Mouse (Mus musculus): Measurements from ENCODE around the gene Hspbap1. TPM values are rescaled to one million over a fixed set of nuclear protein-coding genes. Genes with fewer than 3 reads are reported as not detected.

The Hspbap1 gene
- total and polyA plus RNA-seq, 2 experiments from 2014 or later = 6.8 to 8.2 TPM

DNA sequence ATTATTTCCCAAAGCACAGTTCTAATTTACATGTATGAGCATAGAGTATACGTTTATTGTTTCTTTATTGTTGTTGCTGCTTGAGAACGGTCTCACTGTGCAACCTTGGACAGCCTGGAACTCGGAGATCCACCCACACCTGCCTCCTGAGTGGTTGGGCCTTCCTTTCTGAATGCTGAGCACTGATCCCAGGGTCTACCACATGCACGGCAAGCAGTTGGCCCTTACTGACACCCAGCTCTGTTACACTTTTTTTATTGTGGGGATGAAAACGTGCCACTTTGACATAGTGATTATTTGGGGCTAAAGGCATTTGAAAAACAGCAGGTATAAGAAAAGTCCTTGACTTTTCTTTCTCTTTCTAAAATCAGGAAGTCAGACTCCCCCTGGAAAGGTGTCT is 11.5 kb downstream of the Hspbap1 start:
- DNase-seq = no peak
- H3K9me3 ChIP-seq (ENCODE audit: low read length) = no peaks in the 10 kb centered on the region
- no peaks in the 10 kb centered on the region for H3K36me3 ChIP-seq (ENCODE audit: insufficient read depth)
- H3K9ac ChIP-seq = no peak overlapping the region
- no peak for TF ChIP-seq CTCF (IDR thresholded peaks at IDR 0.05; ENCODE audit: low read depth)
- H3K4me2 ChIP-seq (ENCODE audit: low read depth) = no peak overlapping the region
- H3K27ac ChIP-seq (ENCODE audit: low read depth, low read length) = no peak overlapping the region
- ATAC-seq = no peak
- no peak overlapping the region for H3K4me3 ChIP-seq (ENCODE audit: low read depth, low read length)
- 82% methylated on average over 5 of the region's 5 CpGs for whole genome bisulfite sequencing
- H3K27me3 ChIP-seq (ENCODE audit: insufficient read depth, low read length) = no peaks in the 10 kb centered on the region
- no peaks in the 10 kb centered on the region for H3K4me1 ChIP-seq (ENCODE audit: insufficient read depth)

DNA sequence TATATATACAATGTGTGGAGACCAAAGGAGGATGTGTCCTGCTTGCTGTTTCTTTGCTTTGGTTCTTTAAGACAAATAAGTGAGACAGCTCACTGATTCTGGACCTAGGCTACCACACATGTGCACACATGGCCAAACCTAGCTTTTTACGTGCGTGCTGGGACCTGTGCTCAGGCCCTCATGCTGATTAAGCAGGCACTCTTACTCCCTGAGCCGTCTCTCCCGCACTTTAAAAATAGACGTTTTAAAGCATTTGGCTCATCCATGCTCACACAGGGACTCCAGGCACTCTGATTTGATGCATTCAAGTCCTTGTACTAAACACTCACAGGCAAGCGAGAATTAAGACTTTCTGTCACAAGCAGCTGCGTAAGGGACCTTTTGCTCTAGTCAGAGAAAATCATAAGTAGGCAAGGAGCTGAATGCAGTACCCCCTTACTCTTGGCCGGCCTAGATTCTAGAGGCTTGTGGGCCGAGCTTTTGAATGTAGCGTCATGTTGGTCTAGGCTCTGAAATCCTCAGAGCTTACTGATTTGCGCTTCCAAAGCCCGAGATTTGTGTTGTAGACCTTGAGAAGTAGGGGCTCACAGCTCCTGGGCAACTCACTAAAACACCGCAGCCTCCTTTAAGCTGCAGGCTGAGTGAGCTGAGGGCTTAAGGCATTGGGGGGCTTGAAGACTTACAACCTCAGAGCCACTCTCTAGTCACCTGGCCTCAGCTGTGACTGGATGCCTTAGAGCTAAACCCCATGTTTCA is 12.5 kb downstream of the Hspbap1 start:
- DNase-seq (no peak), ATAC-seq (no peak)
- 0 out of 2 replicates have a peak, but pooled peaks cover 4% of the 10 kb centered on the region for H3K36me3 ChIP-seq (ENCODE audit: insufficient read depth)
- H3K27ac ChIP-seq (ENCODE audit: low read depth, low read length) = no peak overlapping the region
- no peaks in the 10 kb centered on the region for H3K27me3 ChIP-seq (ENCODE audit: insufficient read depth, low read length)
- no peak overlapping the region for H3K9ac ChIP-seq
- H3K4me1 ChIP-seq (ENCODE audit: insufficient read depth) = no peaks in the 10 kb centered on the region
- WGBS = 85% methylated on average over 13 of the region's 13 CpGs
- no peak overlapping the region for H3K4me3 ChIP-seq (ENCODE audit: low read depth, low read length)
- no peak overlapping the region for H3K4me2 ChIP-seq (ENCODE audit: low read depth)
- H3K9me3 ChIP-seq (ENCODE audit: low read length) = no peaks in the 10 kb centered on the region
- no peak for TF ChIP-seq CTCF (IDR thresholded peaks at IDR 0.05; ENCODE audit: low read depth)

DNA sequence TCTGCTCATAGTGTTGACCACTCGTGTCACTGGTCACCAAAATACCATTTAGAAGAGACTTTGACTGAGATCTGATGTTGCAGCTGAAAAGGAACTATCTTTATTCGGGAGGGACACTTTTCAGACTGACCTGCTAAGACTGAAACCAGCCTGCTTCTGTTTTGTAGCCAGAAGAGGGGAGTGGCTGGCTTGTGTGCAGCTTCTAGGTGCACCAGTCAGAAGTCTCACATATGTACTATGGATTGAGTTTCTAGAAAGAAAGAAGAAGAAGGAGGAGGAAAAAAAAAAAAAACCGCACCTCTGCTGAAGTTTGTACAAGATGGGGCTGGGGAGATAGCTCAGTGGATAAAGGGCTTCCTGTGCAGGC is 13.0 kb downstream of the Hspbap1 start:
- H3K9ac ChIP-seq = no peak overlapping the region
- H3K27me3 ChIP-seq (ENCODE audit: insufficient read depth, low read length) = no peaks in the 10 kb centered on the region
- H3K36me3 ChIP-seq (ENCODE audit: insufficient read depth) = 0 out of 2 replicates have a peak, but pooled peaks cover 4% of the 10 kb centered on the region
- H3K4me2 ChIP-seq (ENCODE audit: low read depth) = no peak overlapping the region
- no peak for TF ChIP-seq CTCF (IDR thresholded peaks at IDR 0.05; ENCODE audit: low read depth)
- no peak for DNase-seq
- ATAC-seq = no peak
- H3K9me3 ChIP-seq (ENCODE audit: low read length) = no peaks in the 10 kb centered on the region
- WGBS = 82% methylated on average over 3 of the region's 3 CpGs
- H3K4me1 ChIP-seq (ENCODE audit: insufficient read depth) = no peaks in the 10 kb centered on the region
- H3K4me3 ChIP-seq (ENCODE audit: low read depth, low read length) = no peak overlapping the region
- H3K27ac ChIP-seq (ENCODE audit: low read depth, low read length) = no peak overlapping the region

DNA sequence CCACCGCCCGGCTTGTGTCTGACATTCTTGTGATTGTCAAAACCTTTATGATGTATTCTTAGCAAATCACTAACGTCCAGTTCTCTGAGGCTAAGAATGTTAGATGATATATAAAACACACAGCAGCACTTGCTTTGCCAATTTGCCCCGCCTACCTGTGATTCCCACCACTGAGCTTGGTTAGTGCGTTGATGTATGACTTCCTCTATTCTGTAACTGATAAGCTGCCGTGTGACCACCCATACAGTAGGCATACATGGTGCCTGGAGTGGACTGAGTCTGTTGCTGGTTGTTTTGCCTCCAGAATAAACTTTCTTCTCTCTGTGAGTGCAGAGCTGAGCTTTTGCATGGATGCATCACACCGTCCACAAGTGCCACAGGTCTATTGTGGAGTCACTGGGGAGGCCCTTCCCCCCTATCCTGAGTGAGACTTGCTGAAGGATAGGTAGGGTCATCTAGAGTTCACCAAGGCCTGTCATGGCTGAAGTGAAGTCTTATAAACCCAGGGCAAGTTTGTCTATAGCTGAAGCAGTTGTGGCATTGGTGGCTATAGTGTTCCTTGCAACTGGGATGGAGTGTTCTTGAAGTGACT is 14.1 kb downstream of the Hspbap1 start:
- no peak for DNase-seq
- TF ChIP-seq CTCF (IDR thresholded peaks at IDR 0.05; ENCODE audit: low read depth) = no peak
- no peaks in the 10 kb centered on the region for H3K9me3 ChIP-seq (ENCODE audit: low read length)
- H3K36me3 ChIP-seq (ENCODE audit: insufficient read depth) = peaks cover 7% of the 10 kb centered on the region; the same call in 1 of the 2 replicates
- WGBS = 88% methylated on average over 7 of the region's 7 CpGs
- no peaks in the 10 kb centered on the region for H3K27me3 ChIP-seq (ENCODE audit: insufficient read depth, low read length)
- no peak overlapping the region for H3K4me2 ChIP-seq (ENCODE audit: low read depth)
- no peak overlapping the region for H3K9ac ChIP-seq
- no peaks in the 10 kb centered on the region for H3K4me1 ChIP-seq (ENCODE audit: insufficient read depth)
- no peak for ATAC-seq
- no peak overlapping the region for H3K4me3 ChIP-seq (ENCODE audit: low read depth, low read length)
- no peak overlapping the region for H3K27ac ChIP-seq (ENCODE audit: low read depth, low read length)

DNA sequence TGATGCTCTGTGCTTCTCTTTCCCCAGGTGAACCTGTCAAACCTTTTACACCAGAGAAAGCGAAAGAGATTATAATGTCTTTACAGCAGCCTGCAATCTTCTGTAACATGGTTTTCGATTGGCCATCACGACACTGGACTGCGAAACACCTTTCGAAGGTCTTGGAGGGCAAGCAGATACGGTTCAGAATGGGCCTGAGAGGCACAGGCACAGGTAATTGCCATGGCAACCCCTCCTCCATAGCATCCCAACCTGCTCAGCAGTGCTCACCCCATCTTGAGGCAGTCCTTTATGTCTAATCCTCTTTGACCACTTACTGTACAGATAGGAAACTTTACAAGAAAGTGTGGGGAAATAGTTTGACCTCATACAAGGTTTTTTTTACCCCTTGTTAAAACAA is 17.0 kb downstream of the Hspbap1 start:
- no peak for TF ChIP-seq CTCF (IDR thresholded peaks at IDR 0.05; ENCODE audit: low read depth)
- H3K4me3 ChIP-seq (ENCODE audit: low read depth, low read length) = no peak overlapping the region

DNA sequence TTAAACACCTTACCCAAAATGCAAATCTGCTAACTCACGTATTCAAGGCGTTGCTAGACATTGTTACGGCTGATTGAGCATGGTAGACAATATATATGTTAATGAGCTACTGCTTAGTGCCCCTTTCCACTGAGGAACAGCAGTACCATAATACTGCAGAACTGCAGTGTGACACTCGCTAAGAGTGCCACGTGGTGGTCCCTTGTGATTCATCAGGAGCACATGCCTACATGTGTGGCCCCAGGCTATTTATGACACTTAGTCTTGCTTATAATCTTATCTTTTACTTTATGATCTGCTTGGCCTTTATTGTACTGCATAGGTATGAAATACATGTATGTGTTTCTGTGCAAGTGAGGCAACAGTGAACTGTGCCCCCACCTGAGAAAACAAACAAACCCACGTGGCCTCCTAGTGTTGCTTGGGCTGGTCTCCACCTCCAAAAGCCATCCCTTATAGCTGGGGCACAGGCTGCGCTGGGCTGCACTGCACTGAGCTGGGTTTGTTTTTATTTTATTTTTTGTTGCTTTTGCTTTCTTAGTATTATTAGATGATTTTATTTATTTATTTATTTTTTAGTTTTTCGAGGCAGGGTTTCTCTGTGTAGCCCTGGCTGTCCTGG is 17.5 kb downstream of the Hspbap1 start:
- 44% methylated on average over 8 of the region's 8 CpGs for WGBS
- TF ChIP-seq CTCF (IDR thresholded peaks at IDR 0.05; ENCODE audit: low read depth) = no peak
- Histone ChIP-seq H3K27me3 (ENCODE audit: insufficient read depth, low read length) (no peaks in the 10 kb centered on the region), H3K4me3 (ENCODE audit: low read depth, low read length) (no peak overlapping the region), H3K36me3 (ENCODE audit: insufficient read depth) (peaks cover 14% of the 10 kb centered on the region), H3K9me3 (ENCODE audit: low read length) (no peaks in the 10 kb centered on the region), H3K4me2 (ENCODE audit: low read depth) (no peak overlapping the region), H3K4me1 (ENCODE audit: insufficient read depth) (no peaks in the 10 kb centered on the region), H3K9ac (no peak overlapping the region), H3K27ac (ENCODE audit: low read depth, low read length) (no peak overlapping the region)
- no peak for ATAC-seq
- no peak for DNase-seq

More for the DNA sequence above, 17.0 kb downstream of the Hspbap1 start:
- DNase-seq = no peak
- Histone ChIP-seq H3K4me1 (ENCODE audit: insufficient read depth) (no peaks in the 10 kb centered on the region), H3K27me3 (ENCODE audit: insufficient read depth, low read length) (no peaks in the 10 kb centered on the region), H3K9ac (no peak overlapping the region), H3K9me3 (ENCODE audit: low read length) (no peaks in the 10 kb centered on the region), H3K4me2 (ENCODE audit: low read depth) (no peak overlapping the region), H3K36me3 (ENCODE audit: insufficient read depth) (peaks cover 14% of the 10 kb centered on the region), H3K27ac (ENCODE audit: low read depth, low read length) (no peak overlapping the region)
- no peak for ATAC-seq
- WGBS = 78% methylated on average over 6 of the region's 6 CpGs

DNA sequence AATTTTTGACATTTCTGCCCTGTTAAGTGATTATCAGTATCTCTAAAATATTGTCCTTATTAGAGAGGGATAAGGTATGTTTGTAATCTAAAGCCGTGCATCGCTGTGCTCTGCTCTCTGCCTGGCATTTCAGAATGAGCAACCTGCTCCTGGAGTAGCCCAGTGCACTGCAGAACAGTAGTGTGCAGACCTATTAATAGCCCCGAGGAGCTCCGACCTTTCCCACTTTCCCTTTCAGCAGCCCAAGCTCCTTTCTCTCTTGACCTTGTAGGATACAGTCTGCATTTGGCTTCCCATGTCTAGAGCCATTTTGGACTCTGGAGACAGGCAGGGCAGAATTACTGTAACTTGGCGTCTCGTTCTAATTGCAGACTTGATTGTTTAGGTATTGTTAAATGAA is 18.2 kb downstream of the Hspbap1 start:
- Histone ChIP-seq H3K27me3 (ENCODE audit: insufficient read depth, low read length) (no peaks in the 10 kb centered on the region), H3K9ac (no peak overlapping the region), H3K4me3 (ENCODE audit: low read depth, low read length) (no peak overlapping the region), H3K4me2 (ENCODE audit: low read depth) (no peak overlapping the region), H3K36me3 (ENCODE audit: insufficient read depth) (peaks cover 14% of the 10 kb centered on the region), H3K9me3 (ENCODE audit: low read length) (no peaks in the 10 kb centered on the region), H3K27ac (ENCODE audit: low read depth, low read length) (no peak overlapping the region), H3K4me1 (ENCODE audit: insufficient read depth) (no peaks in the 10 kb centered on the region)
- no peak for TF ChIP-seq CTCF (IDR thresholded peaks at IDR 0.05; ENCODE audit: low read depth)
- 97% methylated on average over 6 of the region's 6 CpGs for WGBS
- no peak for ATAC-seq
- DNase-seq = no peak

Data from forebrain, postnatal 0 days (tissue).